Mouse (Mus musculus) olfactory bulb, adult 2 months (tissue): ENCODE results near the gene Stip1.

ENCODE experiments used
- CTCF ChIP-seq: fragments of 200-500 bp; IDR thresholded peaks from 2 replicates; pipeline ENCODE4 v1.5.1; 2012; ENCODE audit warnings: low read depth, mild to moderate bottlenecking, low read length, moderate library complexity; ENCODE audit not compliant: insufficient read depth
- POLR2A ChIP-seq: fragments of 200-500 bp; IDR thresholded peaks from 2 replicates; pipeline ENCODE4 v1.6.1; 2012; ENCODE audit warnings: mild to moderate bottlenecking, low read depth, low read length, moderate library complexity; ENCODE audit not compliant: insufficient read depth

DNA sequence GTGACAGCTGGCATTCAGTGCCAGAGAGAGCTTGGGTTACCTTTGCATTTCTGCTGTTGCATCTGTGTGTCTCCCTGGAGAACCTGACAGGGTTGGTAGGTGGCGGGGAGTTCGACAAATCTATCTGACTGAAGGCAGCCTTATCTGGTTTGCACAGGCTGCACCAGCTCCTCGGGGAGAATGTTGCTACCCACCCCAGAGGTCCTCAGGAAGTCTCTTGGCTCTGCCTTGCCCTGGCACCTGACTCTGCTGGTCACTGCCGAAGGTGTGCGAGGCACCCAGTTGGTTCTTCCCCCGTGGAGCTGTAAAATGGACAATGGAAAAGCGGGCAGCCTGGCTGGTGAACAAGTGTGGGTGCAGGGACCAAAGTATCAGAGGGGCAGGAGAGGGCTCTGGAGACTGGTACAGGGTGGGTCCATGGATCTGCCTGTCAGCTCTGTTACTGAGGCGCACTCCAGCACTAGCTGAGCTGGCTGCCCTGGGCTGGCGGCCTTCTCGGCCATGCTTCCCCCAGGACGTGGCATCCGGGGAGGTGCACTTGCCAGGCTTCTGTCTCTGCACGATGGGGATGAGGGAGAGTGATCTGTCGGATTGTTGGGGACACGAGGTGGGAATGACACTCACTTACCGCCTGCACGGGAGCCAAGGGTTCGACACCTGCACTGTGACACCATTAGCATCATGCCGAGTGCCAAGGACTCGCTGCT is 27.7 kb upstream of the Stip1 start:
- TF ChIP-seq CTCF (no peak), POLR2A (no peak)
